8 mouse cellular contexts compared by ENCODE assay signal in the genomic region with DNA sequence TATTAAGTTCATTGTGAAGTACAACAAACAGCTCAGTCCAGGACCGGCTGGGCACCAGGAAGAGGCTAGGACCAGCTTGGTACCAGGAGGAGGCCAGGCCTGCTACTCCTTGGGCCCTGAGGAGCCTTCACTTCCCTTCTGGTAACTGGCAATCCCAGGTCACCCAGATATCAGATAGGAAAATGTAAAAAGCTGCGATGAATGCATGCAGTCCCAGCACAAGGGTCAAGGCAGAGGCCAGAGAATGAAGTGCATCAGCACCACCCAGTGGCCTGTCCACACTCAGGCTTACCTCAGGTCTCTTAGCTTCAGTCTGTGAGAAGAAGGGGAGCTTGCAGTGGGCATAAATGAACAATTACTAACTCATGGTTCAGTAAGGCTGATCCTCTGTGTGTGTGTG. TPM values are rescaled to one million over a fixed set of nuclear protein-coding genes. Genes with fewer than 3 reads are reported as not detected.
DNase-seq lines count a peak whose midpoint lies in the region; ATAC-seq and TF ChIP-seq lines count a peak whose summit lies in the region.

No protein-coding gene starts in this region.

- no peaks in the 10 kb centered on the region for H3K27me3 ChIP-seq in forebrain, postnatal 0 days (ENCODE audit: insufficient read depth, low read length)
- H3K27me3 ChIP-seq in forebrain, embryonic 12.5 days, result no peaks in the 10 kb centered on the region
- no peaks in the 10 kb centered on the region for H3K27me3 ChIP-seq in kidney, embryonic 16.5 days (ENCODE audit: insufficient read depth, low read length)

- no peak for ATAC-seq in forebrain, postnatal 0 days
- no peak for ATAC-seq in forebrain, embryonic 12.5 days (ENCODE audit: low FRiP score)
- ATAC-seq in kidney, embryonic 16.5 days (ENCODE audit: low FRiP score, low TSS enrichment), result no peak

- peaks cover 34% of the 10 kb centered on the region for H3K36me3 ChIP-seq in forebrain, postnatal 0 days (ENCODE audit: insufficient read depth)
- H3K36me3 ChIP-seq in forebrain, embryonic 12.5 days (replicated peaks), result peaks cover 30% of the 10 kb centered on the region
- no peaks in the 10 kb centered on the region; the same call in 1 of the 2 replicates for H3K36me3 ChIP-seq in kidney, embryonic 16.5 days (ENCODE audit: insufficient read depth, low read length)

- no peaks in the 10 kb centered on the region for H3K9me3 ChIP-seq in forebrain, postnatal 0 days (ENCODE audit: low read length)
- H3K9me3 ChIP-seq in forebrain, embryonic 12.5 days, result 0 out of 2 replicates have a peak, but pooled peaks cover 4% of the 10 kb centered on the region
- no peaks in the 10 kb centered on the region for H3K9me3 ChIP-seq in kidney, embryonic 16.5 days (ENCODE audit: low read length)

- WGBS in forebrain, postnatal 0 days, result 69% methylated on average over 2 of the region's 2 CpGs
- 79% methylated on average over 2 of the region's 2 CpGs for WGBS in forebrain, embryonic 12.5 days
- 52% methylated on average over 2 of the region's 2 CpGs for WGBS in kidney, embryonic 16.5 days

- no peak overlapping the region for H3K4me3 ChIP-seq in forebrain, postnatal 0 days (ENCODE audit: low read depth, low read length)
- no peak overlapping the region for H3K4me3 ChIP-seq in forebrain, embryonic 12.5 days (replicated peaks)
- no peak overlapping the region for H3K4me3 ChIP-seq in kidney, embryonic 16.5 days (ENCODE audit: low read length)

- TF ChIP-seq CTCF in forebrain, postnatal 0 days (IDR thresholded peaks at IDR 0.05; ENCODE audit: low read depth), result peak; percentile 52

- no peak overlapping the region for H3K27ac ChIP-seq in forebrain, postnatal 0 days (ENCODE audit: low read depth, low read length)
- H3K27ac ChIP-seq in forebrain, embryonic 12.5 days, result no peak overlapping the region
- H3K27ac ChIP-seq in kidney, embryonic 16.5 days (ENCODE audit: low read length), result peak overlapping the region; percentile 71; the same call in 1 of the 2 replicates

- H3K4me1 ChIP-seq in forebrain, postnatal 0 days (ENCODE audit: insufficient read depth), result no peaks in the 10 kb centered on the region
- H3K4me1 ChIP-seq in forebrain, embryonic 12.5 days, result no peaks in the 10 kb centered on the region
- H3K4me1 ChIP-seq in kidney, embryonic 16.5 days (ENCODE audit: insufficient read depth, low read length), result peaks cover 11% of the 10 kb centered on the region; the same call in 1 of the 2 replicates

- intact Hi-C loops in gastrocnemius, postnatal 14 days (cut with DNase I; ENCODE audit: low total_unique reads), result no loop called here

- DNase-seq in forebrain, postnatal 0 days, result no peak
- peak; percentile 31 for DNase-seq in 416B (ENCODE audit: low read depth)
- peak; percentile 51 to 56 for DNase-seq in cerebellum, postnatal 36 days
- DNase-seq in spleen, postnatal 14 days (ENCODE audit: low spot score in 2 of 2), result no peak
- no peak for DNase-seq in frontal cortex, postnatal 25 days (ENCODE audit: low spot score in 2 of 2)
- DNase-seq in gastrocnemius, postnatal 14 days, result no peak

- H3K4me2 ChIP-seq in forebrain, postnatal 0 days (ENCODE audit: low read depth), result no peak overlapping the region
- no peak overlapping the region for H3K4me2 ChIP-seq in forebrain, embryonic 12.5 days
- H3K4me2 ChIP-seq in kidney, embryonic 16.5 days (replicated peaks; ENCODE audit: low read depth, low read length), result no peak overlapping the region

- H3K9ac ChIP-seq in forebrain, postnatal 0 days, result no peak overlapping the region
- no peak overlapping the region for H3K9ac ChIP-seq in forebrain, embryonic 12.5 days
- H3K9ac ChIP-seq in kidney, embryonic 16.5 days (replicated peaks; ENCODE audit: low read length), result no peak overlapping the region

RNA-seq across cellular contexts. Expression of gene Limd1, which starts 20.9 kb away (rescaled TPM):
- 16.3 and 23.8 TPM in 2 replicates for total RNA-seq in forebrain, postnatal 0 days (2014; rRNA removed)
- polyA plus RNA-seq in forebrain, postnatal 0 days (2015; fragmentation: Nextera tagmentation; extraction: Ambion mirVana), result 8.8 and 9.1 TPM in 2 replicates
- polyA plus RNA-seq in forebrain, embryonic 12.5 days (2016; fragmentation: Nextera tagmentation; extraction: Ambion mirVana), result 44.8 and 46.2 TPM in 2 replicates
- polyA plus RNA-seq in kidney, embryonic 16.5 days (2015; fragmentation: Nextera tagmentation; extraction: Ambion mirVana), result 55.7 and 58.1 TPM in 2 replicates
- total RNA-seq in gastrocnemius, postnatal 14 days (2021), result 10 to 100 TPM; 29.4 to 31.2 TPM

Comparison
In these comparisons a context has a peak if more than half of its experiments do, and no peak if none do; other contexts are left out.
1. DNase-seq: peak in 416B (single experiment) and cerebellum, postnatal 36 days (2 of 2); none in forebrain, postnatal 0 days (single experiment), spleen, postnatal 14 days (0 of 2), frontal cortex, postnatal 25 days (0 of 2) and gastrocnemius, postnatal 14 days (single experiment).